Mouse (Mus musculus): ENCODE measurements around the gene Prkag2. TPM values are rescaled to one million over a fixed set of nuclear protein-coding genes. Genes with fewer than 3 reads are reported as not detected.

Gene Prkag2
- polyA plus RNA-seq, 1 experiment from 2014 or later, result 63.1 TPM

DNA sequence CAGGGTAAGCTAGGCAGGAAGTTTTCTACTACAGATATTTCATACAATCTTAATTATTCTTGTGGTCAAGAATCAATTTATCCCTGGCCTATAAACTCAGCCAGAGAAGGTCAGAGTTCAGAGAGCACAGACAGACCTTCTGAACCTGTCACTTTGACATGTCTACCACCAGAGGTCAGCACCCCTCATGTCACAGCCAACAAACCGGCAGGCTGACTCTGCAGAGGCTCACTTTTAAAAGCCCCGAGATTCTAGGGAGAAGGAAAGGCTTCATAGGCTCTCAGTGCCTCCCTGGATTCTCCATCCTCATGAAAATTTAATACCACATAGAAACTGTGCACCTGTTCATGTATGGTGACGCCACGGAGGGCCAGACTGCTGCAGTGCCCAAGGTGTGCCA, 197.6 kb downstream of the Prkag2 start:
- H3K9me3 ChIP-seq (replicated peaks), result no peaks in the 10 kb centered on the region
- ATAC-seq, result no peak
- 29% methylated on average over 4 of the region's 4 CpGs for WGBS
- no peaks in the 10 kb centered on the region for H3K27me3 ChIP-seq
- H3K4me1 ChIP-seq, result peaks cover 23% of the 10 kb centered on the region
- no peak overlapping the region for H3K4me2 ChIP-seq
- peaks cover 13% of the 10 kb centered on the region for H3K36me3 ChIP-seq (ENCODE audit: poor library complexity, severe bottlenecking)
- H3K9ac ChIP-seq, result no peak overlapping the region
- H3K27ac ChIP-seq, result no peak overlapping the region
- H3K4me3 ChIP-seq, result no peak overlapping the region

DNA sequence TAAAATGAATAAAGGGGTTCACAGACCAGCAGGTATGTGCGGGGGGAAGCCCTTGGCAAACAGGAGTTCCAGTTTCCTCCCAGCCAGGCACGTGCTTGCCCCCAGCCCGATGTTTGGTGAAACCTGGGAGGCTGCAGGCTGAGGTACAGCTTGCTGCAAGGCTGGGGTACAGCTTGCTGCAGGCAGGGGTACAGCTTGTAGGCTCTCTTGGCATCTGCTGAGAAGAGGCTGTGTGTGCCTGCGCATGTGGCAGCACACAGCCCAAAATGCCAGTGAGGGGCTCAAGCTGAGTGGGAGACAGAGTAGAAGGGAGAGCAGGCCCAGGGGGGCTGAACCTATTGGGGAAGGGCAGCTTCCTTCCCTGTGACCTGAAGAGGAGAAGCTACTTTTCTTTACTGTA, 204.8 kb downstream of the Prkag2 start:
- WGBS, result 91% methylated on average over 4 of the region's 4 CpGs
- Histone ChIP-seq H3K36me3 (ENCODE audit: poor library complexity, severe bottlenecking) (peaks cover 6% of the 10 kb centered on the region; the same call in 1 of the 2 replicates), H3K27me3 (no peaks in the 10 kb centered on the region), H3K4me1 (peaks cover 8% of the 10 kb centered on the region; the same call in 1 of the 2 replicates), H3K9me3 (replicated peaks) (no peaks in the 10 kb centered on the region), H3K4me2 (no peak overlapping the region), H3K4me3 (no peak overlapping the region), H3K9ac (no peak overlapping the region), H3K27ac (no peak overlapping the region)
- no peak for ATAC-seq

DNA sequence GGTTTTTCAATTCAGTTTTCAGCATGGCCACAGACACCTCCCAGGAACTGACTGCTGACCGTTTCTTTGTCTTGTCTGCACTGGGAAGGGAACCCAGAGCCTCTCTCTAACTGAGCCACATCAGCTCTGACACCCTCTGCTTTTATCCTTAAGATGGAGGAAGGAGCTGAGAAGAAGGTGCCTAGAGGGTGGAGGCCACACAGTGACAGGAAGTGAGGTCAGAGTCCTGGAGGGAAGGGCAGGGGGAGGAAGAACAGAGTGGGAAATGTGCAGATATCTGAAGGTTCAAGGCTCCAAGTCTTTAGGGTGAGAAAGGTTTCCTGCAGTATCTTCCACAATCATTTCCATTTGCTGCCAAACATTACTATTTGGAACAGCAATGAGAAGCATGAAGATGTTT, 205.6 kb downstream of the Prkag2 start:
- Histone ChIP-seq H3K27ac (no peak overlapping the region), H3K4me3 (no peak overlapping the region), H3K36me3 (ENCODE audit: poor library complexity, severe bottlenecking) (0 out of 2 replicates have a peak, but pooled peaks cover under 1% of the 10 kb centered on the region), H3K9ac (no peak overlapping the region), H3K9me3 (replicated peaks) (no peaks in the 10 kb centered on the region), H3K4me2 (no peak overlapping the region), H3K4me1 (peaks cover 8% of the 10 kb centered on the region; the same call in 1 of the 2 replicates), H3K27me3 (no peaks in the 10 kb centered on the region)
- ATAC-seq, result no peak
- 80% methylated on average over 1 of the region's 1 CpGs for WGBS

DNA sequence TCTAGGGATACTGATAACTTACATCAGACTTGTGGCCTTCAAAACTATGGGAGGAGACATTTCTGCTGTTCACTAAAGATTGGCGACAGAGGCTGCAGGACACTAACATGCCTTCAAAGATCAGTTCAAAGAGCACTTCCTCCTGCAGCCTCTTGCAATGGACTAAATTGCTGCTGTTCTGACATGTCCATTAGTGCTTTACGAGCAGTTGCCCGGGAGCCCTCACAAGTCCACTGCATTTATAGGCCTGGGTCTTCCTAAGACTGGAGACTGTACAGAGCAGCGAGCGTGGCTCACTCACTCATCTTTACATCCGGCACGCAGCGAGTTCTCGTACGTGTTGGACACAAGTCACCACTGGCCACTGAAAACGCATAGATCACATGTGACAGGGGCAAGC, 208.0 kb downstream of the Prkag2 start:
- peaks cover 8% of the 10 kb centered on the region; the same call in 1 of the 2 replicates for H3K4me1 ChIP-seq
- H3K4me3 ChIP-seq, result no peak overlapping the region
- no peaks in the 10 kb centered on the region for H3K9me3 ChIP-seq (replicated peaks)
- no peaks in the 10 kb centered on the region for H3K27me3 ChIP-seq
- H3K27ac ChIP-seq, result no peak overlapping the region
- peaks cover 13% of the 10 kb centered on the region for H3K36me3 ChIP-seq (ENCODE audit: poor library complexity, severe bottlenecking)
- ATAC-seq, result no peak
- WGBS, result 94% methylated on average over 11 of the region's 11 CpGs
- H3K9ac ChIP-seq, result no peak overlapping the region
- H3K4me2 ChIP-seq, result no peak overlapping the region

DNA sequence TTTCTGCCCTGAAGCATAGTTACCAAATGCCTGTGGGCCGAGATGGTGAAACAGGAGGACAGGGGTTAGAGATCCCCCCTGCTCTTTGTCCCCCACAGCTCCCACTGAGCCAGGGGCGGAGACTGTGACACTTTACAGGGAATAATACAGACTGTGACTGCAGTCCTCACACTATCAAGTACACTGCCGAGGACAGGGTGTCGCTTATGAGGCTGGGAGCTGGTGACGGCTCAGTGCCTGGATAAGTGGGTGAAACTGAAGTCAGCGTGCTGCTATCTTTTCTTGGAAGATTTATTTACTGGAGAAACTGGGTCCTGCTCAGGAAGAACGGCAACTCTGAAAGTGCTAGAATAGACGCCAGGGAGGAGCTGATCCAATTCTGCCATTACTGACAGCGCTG, 210.6 kb downstream of the Prkag2 start:
- 73% methylated on average over 9 of the region's 9 CpGs for WGBS
- ATAC-seq, result no peak

DNA sequence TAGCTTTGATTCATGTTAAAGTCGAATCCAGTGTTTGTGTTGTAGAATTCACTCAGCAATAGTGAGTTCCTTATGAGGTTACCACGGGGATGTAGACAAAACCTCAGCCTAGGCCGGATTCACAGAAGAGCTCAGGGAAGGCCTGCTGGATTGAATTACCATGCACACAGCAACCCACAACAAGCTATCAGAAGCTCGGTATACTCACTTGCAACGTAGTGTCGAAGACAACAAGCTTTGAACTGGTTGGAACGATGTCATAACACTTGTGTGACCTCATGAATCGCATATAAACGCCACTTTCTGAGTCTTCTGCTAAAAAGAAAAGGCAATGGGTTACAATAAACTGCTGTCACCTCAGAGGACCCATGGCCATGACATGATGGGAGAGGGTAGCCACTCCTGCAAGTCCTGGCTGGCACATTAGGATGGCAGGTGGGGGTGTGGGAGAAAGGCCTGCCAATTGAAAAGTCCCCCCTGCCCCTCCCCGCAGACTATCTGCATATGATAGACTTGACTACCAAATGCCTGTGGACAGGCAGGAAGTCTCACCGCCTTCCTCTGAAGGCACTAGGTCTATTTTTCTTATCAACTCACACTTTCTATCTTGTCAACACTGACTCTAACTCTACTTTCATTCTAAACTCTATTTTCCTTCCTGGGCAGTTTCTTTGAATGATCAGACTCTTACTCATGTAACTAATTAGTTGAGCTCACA, 211.4 kb downstream of the Prkag2 start:
- no peaks in the 10 kb centered on the region for H3K27me3 ChIP-seq
- H3K4me2 ChIP-seq, result no peak overlapping the region
- whole genome bisulfite sequencing, result 88% methylated on average over 11 of the region's 11 CpGs
- H3K4me3 ChIP-seq, result no peak overlapping the region
- H3K9me3 ChIP-seq (replicated peaks), result no peaks in the 10 kb centered on the region
- no peak overlapping the region for H3K27ac ChIP-seq
- no peak for ATAC-seq
- no peaks in the 10 kb centered on the region for H3K4me1 ChIP-seq
- no peak overlapping the region for H3K9ac ChIP-seq
- H3K36me3 ChIP-seq (ENCODE audit: poor library complexity, severe bottlenecking), result peaks cover 44% of the 10 kb centered on the region

More for the DNA sequence above, 210.6 kb downstream of the Prkag2 start:
- H3K4me2 ChIP-seq, result no peak overlapping the region
- H3K9me3 ChIP-seq (replicated peaks), result no peaks in the 10 kb centered on the region
- no peaks in the 10 kb centered on the region for H3K4me1 ChIP-seq
- no peaks in the 10 kb centered on the region for H3K27me3 ChIP-seq
- H3K36me3 ChIP-seq (ENCODE audit: poor library complexity, severe bottlenecking), result peaks cover 39% of the 10 kb centered on the region
- no peak overlapping the region for H3K9ac ChIP-seq
- no peak overlapping the region for H3K4me3 ChIP-seq
- no peak overlapping the region for H3K27ac ChIP-seq

DNA sequence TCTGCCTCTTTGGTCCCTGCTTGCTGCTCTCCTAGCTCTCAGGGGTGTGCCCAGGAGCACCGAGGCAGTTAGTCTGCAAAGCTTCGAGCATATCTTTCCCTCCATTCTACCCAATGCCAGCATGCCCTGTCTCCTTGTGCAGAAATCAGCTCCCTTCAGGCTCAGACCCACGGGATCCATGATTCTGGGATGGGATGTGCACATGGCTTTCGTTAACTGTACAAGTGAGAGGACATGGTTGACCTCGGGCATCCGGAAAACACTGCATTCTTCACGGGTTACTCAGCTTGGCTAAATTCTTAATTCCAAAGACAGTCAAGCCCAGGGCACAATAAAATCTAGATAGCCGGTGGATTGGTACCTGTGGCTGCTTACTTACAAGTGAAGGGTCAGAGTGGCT, 213.2 kb downstream of the Prkag2 start:
- Histone ChIP-seq H3K4me2 (no peak overlapping the region), H3K27me3 (no peaks in the 10 kb centered on the region), H3K4me1 (no peaks in the 10 kb centered on the region), H3K4me3 (no peak overlapping the region), H3K9me3 (replicated peaks) (no peaks in the 10 kb centered on the region), H3K36me3 (ENCODE audit: poor library complexity, severe bottlenecking) (peaks cover 53% of the 10 kb centered on the region), H3K9ac (no peak overlapping the region), H3K27ac (no peak overlapping the region)
- 93% methylated on average over 8 of the region's 8 CpGs for WGBS
- no peak for ATAC-seq

DNA sequence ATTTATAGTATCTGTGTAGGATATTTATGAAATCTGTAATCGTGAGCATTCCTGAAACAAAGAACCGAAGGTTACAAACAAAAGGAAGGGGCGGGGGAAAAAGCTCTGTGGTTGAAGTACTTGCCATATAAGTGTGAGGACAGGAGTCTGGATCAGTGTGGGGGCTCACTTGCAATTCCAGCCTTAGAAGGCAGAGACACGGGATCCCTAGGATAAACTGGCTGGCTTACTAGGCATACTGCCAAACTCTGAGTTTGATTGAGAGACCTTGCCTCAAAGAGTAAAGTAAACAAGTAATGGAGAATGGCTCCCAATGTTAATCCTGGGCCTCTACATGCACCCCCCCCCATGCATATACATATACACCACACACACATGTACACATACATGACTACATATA, 221.7 kb downstream of the Prkag2 start:
- H3K9me3 ChIP-seq (replicated peaks), result no peaks in the 10 kb centered on the region
- WGBS, result 83% methylated on average over 4 of the region's 4 CpGs
- peaks cover 76% of the 10 kb centered on the region for H3K36me3 ChIP-seq (ENCODE audit: poor library complexity, severe bottlenecking)
- H3K27me3 ChIP-seq, result no peaks in the 10 kb centered on the region
- no peaks in the 10 kb centered on the region for H3K4me1 ChIP-seq
- H3K4me3 ChIP-seq, result no peak overlapping the region
- no peak overlapping the region for H3K9ac ChIP-seq
- ATAC-seq, result no peak
- H3K27ac ChIP-seq, result no peak overlapping the region
- no peak overlapping the region for H3K4me2 ChIP-seq

DNA sequence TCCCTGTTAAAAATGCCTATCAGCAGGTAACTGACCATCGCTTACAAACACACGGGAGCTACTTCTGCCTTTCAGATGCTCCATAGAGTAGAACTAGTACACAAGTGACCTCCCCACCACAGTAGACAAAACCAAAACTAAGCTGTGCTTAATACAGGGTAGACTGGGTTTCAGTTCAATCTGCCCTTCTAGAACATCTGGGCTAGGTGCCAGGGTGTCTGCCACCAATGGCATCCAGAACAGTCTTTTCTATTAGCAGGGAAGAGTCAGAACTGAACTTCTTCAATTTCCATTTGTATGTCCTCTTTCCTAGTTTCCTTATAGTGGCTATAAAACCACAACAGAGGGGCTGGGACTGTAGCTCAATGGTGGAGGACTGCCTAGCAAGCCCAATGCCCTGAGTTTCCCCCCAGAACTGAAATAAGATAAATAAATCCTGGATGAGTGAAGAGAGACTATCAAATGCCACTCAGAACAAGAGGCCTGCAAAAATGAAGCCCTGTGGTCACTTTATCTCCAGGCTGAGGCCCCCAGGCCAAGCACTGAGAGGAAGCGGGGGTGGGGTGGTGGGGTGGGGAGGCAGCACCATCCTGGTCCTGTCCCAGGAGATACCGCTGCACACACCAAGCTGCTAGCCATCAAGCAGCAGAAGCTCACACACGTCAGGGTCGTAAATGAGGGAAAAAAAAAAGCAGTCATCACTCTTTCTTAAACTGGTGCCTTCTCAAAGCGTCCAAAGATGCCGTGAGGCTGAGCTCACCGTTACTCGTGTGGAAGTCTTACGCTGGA, 222.4 kb downstream of the Prkag2 start:
- Histone ChIP-seq H3K9ac (no peak overlapping the region), H3K27me3 (no peaks in the 10 kb centered on the region), H3K36me3 (ENCODE audit: poor library complexity, severe bottlenecking) (peaks cover 79% of the 10 kb centered on the region), H3K4me3 (no peak overlapping the region), H3K27ac (no peak overlapping the region), H3K4me1 (no peaks in the 10 kb centered on the region), H3K9me3 (replicated peaks) (no peaks in the 10 kb centered on the region), H3K4me2 (no peak overlapping the region)
- 92% methylated on average over 11 of the region's 11 CpGs for WGBS
- ATAC-seq, result no peak

DNA sequence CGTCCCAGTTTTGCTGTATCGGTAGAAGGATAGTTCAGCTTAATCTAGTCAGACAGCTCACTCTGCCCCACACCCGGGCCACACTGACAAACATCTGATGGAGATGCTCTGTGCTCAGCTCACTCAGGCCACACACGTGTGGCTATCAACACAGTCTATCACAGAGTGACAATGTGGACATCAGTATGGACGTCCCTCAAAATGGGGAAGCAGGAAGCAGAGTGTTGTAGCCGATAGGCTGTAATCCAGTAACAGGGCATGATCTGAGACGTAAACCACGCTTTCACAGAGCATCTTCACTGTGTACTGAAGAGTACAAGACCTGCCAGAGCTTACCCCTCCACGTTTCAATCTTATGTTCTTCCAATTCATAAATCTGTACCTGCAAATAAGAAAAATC, 223.8 kb downstream of the Prkag2 start:
- Histone ChIP-seq H3K27ac (no peak overlapping the region), H3K36me3 (ENCODE audit: poor library complexity, severe bottlenecking) (peaks cover 74% of the 10 kb centered on the region), H3K9me3 (replicated peaks) (no peaks in the 10 kb centered on the region), H3K4me3 (no peak overlapping the region), H3K27me3 (no peaks in the 10 kb centered on the region), H3K4me1 (no peaks in the 10 kb centered on the region), H3K4me2 (no peak overlapping the region), H3K9ac (no peak overlapping the region)
- whole genome bisulfite sequencing, result 90% methylated on average over 9 of the region's 9 CpGs
- ATAC-seq, result no peak

DNA sequence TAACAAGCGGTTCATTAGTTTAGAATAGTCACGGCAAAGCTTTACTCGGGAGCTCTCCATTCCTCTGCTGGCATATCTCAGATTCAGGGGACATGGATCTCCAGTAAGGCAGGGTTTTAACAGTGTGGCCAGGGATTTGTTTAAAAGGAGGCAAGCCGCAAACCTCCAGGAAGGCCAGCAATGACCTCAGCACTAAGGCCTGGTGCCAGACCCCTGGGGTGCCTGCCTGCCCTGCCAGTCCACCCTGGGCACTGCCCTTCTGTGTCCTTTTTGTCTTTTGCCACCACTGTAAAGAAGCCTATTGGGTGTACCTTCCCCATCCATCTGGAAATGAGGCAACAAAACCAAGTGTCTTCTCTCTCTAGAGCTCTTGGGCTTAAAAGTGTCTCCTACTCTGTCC, 226.3 kb downstream of the Prkag2 start:
- no peaks in the 10 kb centered on the region for H3K9me3 ChIP-seq (replicated peaks)
- H3K36me3 ChIP-seq (ENCODE audit: poor library complexity, severe bottlenecking), result peaks cover 67% of the 10 kb centered on the region
- WGBS, result 81% methylated on average over 4 of the region's 4 CpGs
- H3K4me3 ChIP-seq, result no peak overlapping the region
- no peaks in the 10 kb centered on the region for H3K4me1 ChIP-seq
- H3K27me3 ChIP-seq, result no peaks in the 10 kb centered on the region
- H3K27ac ChIP-seq, result no peak overlapping the region
- no peak for ATAC-seq
- H3K4me2 ChIP-seq, result no peak overlapping the region
- no peak overlapping the region for H3K9ac ChIP-seq

DNA sequence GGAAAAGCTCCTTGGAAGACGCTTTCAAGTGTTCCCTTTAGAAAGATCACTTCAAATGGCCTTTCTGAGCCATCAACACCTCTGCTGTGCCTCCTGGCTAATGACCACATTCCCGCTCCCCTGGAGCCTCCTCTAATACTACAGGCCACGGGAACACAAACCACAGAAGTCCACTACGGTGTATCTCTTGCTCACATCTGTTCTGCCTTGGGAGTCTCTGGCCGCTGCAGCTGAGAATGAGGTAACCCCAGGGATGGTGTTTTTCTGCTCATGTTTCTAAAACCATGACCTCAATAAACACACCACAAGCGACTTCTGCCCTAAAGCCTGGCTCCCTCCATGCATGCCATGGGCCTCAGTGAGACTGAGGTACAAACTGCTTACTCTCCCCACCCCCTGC, 227.2 kb downstream of the Prkag2 start:
- Histone ChIP-seq H3K27me3 (no peaks in the 10 kb centered on the region), H3K4me2 (no peak overlapping the region), H3K9me3 (replicated peaks) (no peaks in the 10 kb centered on the region), H3K4me3 (no peak overlapping the region), H3K27ac (no peak overlapping the region), H3K4me1 (no peaks in the 10 kb centered on the region), H3K36me3 (ENCODE audit: poor library complexity, severe bottlenecking) (peaks cover 65% of the 10 kb centered on the region), H3K9ac (no peak overlapping the region)
- no peak for ATAC-seq
- 75% methylated on average over 6 of the region's 6 CpGs for WGBS

Data from forebrain, embryonic 13.5 days (tissue).